Mouse (Mus musculus) liver, embryonic 14.5 days (tissue): ENCODE data around the gene Dock4.

Experiments used
- CTCF ChIP-seq: IDR thresholded peaks from 2 replicates; pipeline ENCODE4 v1.5.1; 2016; ENCODE audit warnings: antibody characterized with exemption, low read depth, control low read depth
- EP300 ChIP-seq: IDR thresholded peaks from 2 replicates; pipeline ENCODE4 v1.6.1; 2016; ENCODE audit warnings: antibody characterized with exemption, low read depth

GRCm38 (mm10) chr12:40535655-40536618 is 90.2 kb downstream of the Dock4 start:
- TF ChIP-seq EP300, result no peak
- no peak for TF ChIP-seq CTCF
